In genomic region chr11:108157074-108157473, GRCm38 (mm10) we compare ENCODE assay signal across 25 mouse cellular contexts.
"Had no signal": no experiment of that assay in that cellular context is flagged by ENCODE, and none has a peak within 500 bp of the region (broad histone marks: within the 10 kb centered on the region; RNA-seq: fewer than 3 reads in every experiment).

No protein-coding gene starts in this region.

- H3K4me1 ChIP-seq: liver, embryonic 13.5 days; liver, embryonic 15.5 days had no signal

- DNase-seq: gastrocnemius, postnatal 25 days; heart, adult 2 months; heart, postnatal 10 days; heart, postnatal 4 days; kidney, adult 18-20 months; kidney, adult 9 months; kidney, postnatal 10 days; kidney, postnatal 25 days; liver; liver, embryonic 13.5 days had no signal

- H3K27me3 ChIP-seq: heart, embryonic 12.5 days; intestine, embryonic 15.5 days; limb, embryonic 12.5 days; liver, embryonic 15.5 days had no signal

- H3K36me3 ChIP-seq: hindbrain, embryonic 10.5 days; hindbrain, embryonic 12.5 days; intestine, embryonic 15.5 days; limb, embryonic 10.5 days; limb, embryonic 12.5 days; liver, embryonic 13.5 days; liver, embryonic 15.5 days had no signal

- H3K9ac ChIP-seq: heart, embryonic 12.5 days; hindbrain, embryonic 12.5 days; hindbrain, embryonic 14.5 days; intestine, embryonic 15.5 days; limb, embryonic 12.5 days; liver, embryonic 13.5 days; liver, embryonic 15.5 days had no signal

- H3K4me2 ChIP-seq: heart, embryonic 12.5 days; hindbrain, embryonic 12.5 days; hindbrain, embryonic 14.5 days; intestine, embryonic 15.5 days; limb, embryonic 12.5 days; liver, embryonic 11.5 days; liver, embryonic 13.5 days; liver, embryonic 15.5 days had no signal

- ATAC-seq: hindbrain, embryonic 16.5 days; inflammation-experienced regulatory T-cells, adult 6 months; intestine, embryonic 15.5 days; intestine, postnatal 0 days had no signal

- H3K4me3 ChIP-seq: heart, adult 2 months; heart, embryonic 10.5 days; heart, embryonic 12.5 days; hindbrain, embryonic 10.5 days; hindbrain, embryonic 12.5 days; intestine, embryonic 15.5 days; layer of hippocampus, adult 2 months; left cerebral cortex, adult 2 months; limb, embryonic 10.5 days; limb, embryonic 12.5 days; liver, embryonic 13.5 days; liver, embryonic 15.5 days had no signal

- H3K27ac ChIP-seq: heart, adult 2 months; heart, embryonic 10.5 days; hindbrain, embryonic 10.5 days; hindbrain, embryonic 12.5 days; hindbrain, embryonic 14.5 days; intestine, embryonic 15.5 days; layer of hippocampus, adult 2 months; left cerebral cortex, adult 2 months; limb, embryonic 12.5 days; liver, embryonic 13.5 days; liver, embryonic 15.5 days had no signal

- H3K9me3 ChIP-seq: heart, embryonic 10.5 days; intestine, embryonic 15.5 days; limb, embryonic 10.5 days; liver, embryonic 13.5 days; liver, embryonic 15.5 days had no signal
